Mouse (Mus musculus): ENCODE measurements around the gene Magea2. TPM values are rescaled to one million over a fixed set of nuclear protein-coding genes. Genes with fewer than 3 reads are reported as not detected.
"Not testable (repeated sequence)": the region's sequence is repeated elsewhere in the genome, so short reads cannot be mapped to it uniquely, and the experiment has no call there.

The Magea2 gene
- not detected in 2 replicates for polyA plus RNA-seq (2016; fragmentation: Nextera tagmentation; extraction: Ambion mirVana)

DNA sequence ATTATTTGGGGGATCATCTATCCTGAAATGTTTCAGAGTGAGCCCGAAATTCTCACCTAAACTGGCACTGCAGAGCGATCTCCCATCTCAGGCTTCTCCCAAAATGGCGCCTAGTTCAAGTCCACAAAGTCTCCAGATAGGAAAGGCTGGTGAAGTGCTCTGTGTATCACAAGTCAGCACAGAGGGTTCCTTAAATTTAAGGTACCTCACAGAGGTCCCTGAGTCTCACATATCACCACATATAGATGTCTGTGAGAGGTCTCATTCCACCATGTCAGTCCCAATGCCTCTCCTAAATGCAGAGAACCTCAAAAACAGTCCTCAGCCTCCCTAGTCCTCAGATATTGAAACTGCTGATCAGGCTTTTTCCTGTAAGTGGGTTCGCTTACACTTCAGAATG, at the start of gene Magea2:
Magea2 (minus strand) TSS at position 101 of the 400 bp plus-strand sequence.
- not testable (repeated sequence) for H3K36me3 ChIP-seq (replicated peaks); ATAC-seq (ENCODE audit: low FRiP score)
- 75% methylated on average over 4 of the region's 4 CpGs for WGBS

DNA sequence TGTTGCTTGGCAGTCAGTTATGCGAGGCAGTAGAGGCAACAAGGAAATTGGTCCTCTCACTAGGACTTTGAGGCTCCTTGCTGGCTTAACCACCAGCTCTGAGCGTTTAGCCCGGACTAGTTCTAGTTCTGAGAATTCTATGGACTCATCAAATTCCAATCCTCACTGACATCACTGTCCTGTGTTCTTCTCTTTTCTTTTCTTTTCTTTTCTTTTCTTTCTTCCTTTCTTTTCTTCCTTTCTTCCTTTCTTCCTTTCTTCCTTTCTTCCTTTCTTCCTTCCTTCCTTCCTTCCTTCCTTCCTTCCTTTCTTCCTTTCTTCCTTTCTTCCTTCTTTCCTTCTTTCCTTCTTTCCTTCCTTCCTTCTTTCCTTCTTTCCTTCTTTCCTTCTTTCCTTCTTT, 34.8 kb upstream of the Magea2 start, which contains the start of gene Cldn34b2:
Cldn34b2 (minus strand) TSS at position 101 of the 400 bp plus-strand sequence.
- not testable (repeated sequence) for H3K27me3 ChIP-seq; H3K9ac ChIP-seq; H3K9me3 ChIP-seq; H3K4me2 ChIP-seq; H3K36me3 ChIP-seq (replicated peaks); ATAC-seq (ENCODE audit: low FRiP score); H3K4me1 ChIP-seq; H3K4me3 ChIP-seq (replicated peaks); H3K27ac ChIP-seq
- 91% methylated on average over 3 of the region's 3 CpGs for WGBS

More for the DNA sequence above, at the start of gene Magea2:
- not testable (repeated sequence) for H3K9me3 ChIP-seq; H3K4me1 ChIP-seq; H3K27ac ChIP-seq; H3K4me2 ChIP-seq; H3K9ac ChIP-seq; H3K27me3 ChIP-seq; H3K4me3 ChIP-seq (replicated peaks)

DNA sequence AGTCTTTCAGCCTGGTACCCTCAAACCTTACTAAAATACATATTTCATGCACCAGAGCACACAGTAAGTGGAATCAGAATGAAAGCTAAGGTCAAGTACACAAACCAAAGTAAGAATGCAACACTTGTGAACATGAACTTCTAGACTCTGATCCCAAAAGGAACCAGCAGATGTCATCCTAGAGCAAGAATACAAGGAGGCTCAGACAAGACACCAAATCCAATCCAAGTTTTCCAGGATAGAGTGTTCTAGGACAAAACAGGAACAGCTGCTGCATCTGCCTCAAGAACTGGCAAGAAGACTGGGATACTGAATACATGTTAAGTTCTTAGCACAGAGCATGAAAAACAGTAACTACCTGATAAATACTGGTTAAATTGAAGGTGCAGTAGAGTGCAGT, 4.6 kb upstream of the Magea2 start:
- no peak overlapping the region for H3K27ac ChIP-seq
- no peak overlapping the region for H3K4me3 ChIP-seq (replicated peaks)
- H3K27me3 ChIP-seq = no peaks in the 10 kb centered on the region
- H3K9ac ChIP-seq = no peak overlapping the region
- ATAC-seq (ENCODE audit: low FRiP score) = no peak
- no peaks in the 10 kb centered on the region for H3K4me1 ChIP-seq
- H3K36me3 ChIP-seq (replicated peaks) = no peaks in the 10 kb centered on the region
- H3K9me3 ChIP-seq = no peaks in the 10 kb centered on the region
- H3K4me2 ChIP-seq = no peak overlapping the region

DNA sequence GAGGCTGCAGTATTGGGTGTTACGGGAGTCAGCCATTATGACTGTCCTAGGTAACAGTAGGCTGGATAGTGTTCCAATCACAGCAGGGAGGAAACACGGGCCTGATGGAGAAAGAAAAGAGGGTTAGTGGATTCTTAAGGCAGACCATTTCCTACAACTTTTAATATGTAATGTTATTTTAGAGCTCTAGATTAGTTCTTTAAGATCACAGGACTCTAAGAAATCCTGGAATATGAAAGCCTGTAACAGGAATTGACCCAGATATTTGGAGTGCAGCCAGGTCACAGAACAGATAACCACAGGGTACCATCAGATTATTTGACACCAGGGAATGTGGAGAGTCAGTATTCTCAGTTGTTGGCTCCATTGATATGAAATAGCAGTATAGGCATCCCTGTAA, 3.8 kb downstream of the Magea2 start, which contains the start of gene Magea1:
Magea1 (minus strand) TSS at position 101 of the 400 bp plus-strand sequence.
- H3K27ac ChIP-seq; H3K4me2 ChIP-seq; H3K4me1 ChIP-seq; ATAC-seq (ENCODE audit: low FRiP score); H3K4me3 ChIP-seq (replicated peaks); H3K27me3 ChIP-seq; H3K9ac ChIP-seq; H3K9me3 ChIP-seq; H3K36me3 ChIP-seq (replicated peaks): not testable (repeated sequence)
- WGBS = 63% methylated on average over 1 of the region's 2 CpGs

DNA sequence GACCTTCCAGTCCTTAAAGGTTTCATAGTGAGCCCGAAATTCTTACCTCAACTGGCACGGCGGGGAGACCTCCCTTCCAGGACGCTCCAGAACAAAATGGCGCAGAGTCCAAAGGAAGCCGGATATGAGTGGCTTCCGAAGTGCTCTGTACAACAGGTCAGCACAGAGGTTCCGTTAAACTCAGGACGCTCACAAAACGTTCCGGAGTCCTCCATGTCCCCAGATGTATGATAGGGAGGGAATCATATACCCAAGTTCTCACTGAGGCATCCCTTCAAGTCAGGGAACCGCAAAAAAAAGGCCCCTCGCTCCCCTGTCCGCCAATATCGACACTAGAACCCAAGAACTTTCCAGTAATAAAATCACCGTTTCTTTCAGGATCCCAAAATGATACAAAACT, 30.4 kb downstream of the Magea2 start, which contains the start of gene Magea5:
Magea5 (minus strand) TSS at position 101 of the 400 bp plus-strand sequence.
- not testable (repeated sequence) for ATAC-seq (ENCODE audit: low FRiP score); H3K4me3 ChIP-seq (replicated peaks); H3K27ac ChIP-seq; H3K4me2 ChIP-seq; H3K9me3 ChIP-seq; H3K36me3 ChIP-seq (replicated peaks); H3K9ac ChIP-seq; H3K27me3 ChIP-seq; H3K4me1 ChIP-seq
- WGBS = 87% methylated on average over 15 of the region's 16 CpGs

DNA sequence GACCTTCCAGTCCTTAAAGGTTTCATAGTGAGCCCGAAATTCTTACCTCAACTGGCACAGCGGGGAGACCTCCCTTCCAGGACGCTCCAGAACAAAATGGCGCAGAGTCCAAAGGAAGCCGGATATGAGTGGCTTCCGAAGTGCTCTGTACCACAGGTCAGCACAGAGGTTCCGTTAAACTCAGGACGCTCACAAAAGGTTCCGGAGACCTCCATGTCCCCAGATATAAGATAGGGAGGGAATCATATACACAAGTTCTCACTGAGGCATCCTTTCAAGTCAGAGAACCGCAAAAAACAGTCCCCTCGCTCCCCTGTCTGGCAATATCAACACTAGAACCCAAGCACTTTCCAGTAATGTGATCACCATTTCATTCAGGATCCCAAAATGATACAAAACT, 97.7 kb downstream of the Magea2 start, which contains the start of gene Magea8:
Magea8 (minus strand) TSS at position 101 of the 400 bp plus-strand sequence.
- H3K4me3 ChIP-seq (replicated peaks); H3K4me2 ChIP-seq; H3K27me3 ChIP-seq; H3K9me3 ChIP-seq; H3K36me3 ChIP-seq (replicated peaks); H3K9ac ChIP-seq; H3K27ac ChIP-seq; H3K4me1 ChIP-seq; ATAC-seq (ENCODE audit: low FRiP score): not testable (repeated sequence)
- WGBS = 89% methylated on average over 11 of the region's 11 CpGs

Other genes with a start within 250 kb of the Magea2 start
- gene Cldn34b1, start 203.4 kb downstream of the Magea2 start, polyA plus RNA-seq (2016; fragmentation: Nextera tagmentation; extraction: Ambion mirVana) = not detected in 2 replicates
- gene Magea6, start 157.7 kb downstream of the Magea2 start, polyA plus RNA-seq (2016; fragmentation: Nextera tagmentation; extraction: Ambion mirVana) = not detected in 2 replicates
- gene Magea3, start 144.2 kb downstream of the Magea2 start, polyA plus RNA-seq (2016; fragmentation: Nextera tagmentation; extraction: Ambion mirVana) = not detected in 2 replicates
- gene Magea8, start 97.8 kb downstream of the Magea2 start, polyA plus RNA-seq (2016; fragmentation: Nextera tagmentation; extraction: Ambion mirVana) = not detected in 2 replicates
- gene Magea5, start 30.5 kb downstream of the Magea2 start, polyA plus RNA-seq (2016; fragmentation: Nextera tagmentation; extraction: Ambion mirVana) = not detected in 2 replicates
- gene Magea1, start 3.9 kb downstream of the Magea2 start, polyA plus RNA-seq (2016; fragmentation: Nextera tagmentation; extraction: Ambion mirVana) = not detected in 2 replicates
- gene Cldn34b2, start 34.7 kb upstream of the Magea2 start, polyA plus RNA-seq (2016; fragmentation: Nextera tagmentation; extraction: Ambion mirVana) = not detected in 2 replicates
- gene Sat1, start 122.8 kb upstream of the Magea2 start, polyA plus RNA-seq (2016; fragmentation: Nextera tagmentation; extraction: Ambion mirVana) = 58.9 and 62.1 TPM in 2 replicates
- gene Acot9, start 168.8 kb upstream of the Magea2 start, polyA plus RNA-seq (2016; fragmentation: Nextera tagmentation; extraction: Ambion mirVana) = 15.0 and 18.1 TPM in 2 replicates
- gene Prdx4, start 247.1 kb upstream of the Magea2 start, polyA plus RNA-seq (2016; fragmentation: Nextera tagmentation; extraction: Ambion mirVana) = 179 and 202 TPM in 2 replicates